Mouse (Mus musculus): ENCODE results near the gene Edil3. TPM values are rescaled to one million over a fixed set of nuclear protein-coding genes. Genes with fewer than 3 reads are reported as not detected.

Edil3 gene
- total and polyA plus RNA-seq, 3 experiments: 0.10 to 0.30 (median 0.16) TPM

DNA sequence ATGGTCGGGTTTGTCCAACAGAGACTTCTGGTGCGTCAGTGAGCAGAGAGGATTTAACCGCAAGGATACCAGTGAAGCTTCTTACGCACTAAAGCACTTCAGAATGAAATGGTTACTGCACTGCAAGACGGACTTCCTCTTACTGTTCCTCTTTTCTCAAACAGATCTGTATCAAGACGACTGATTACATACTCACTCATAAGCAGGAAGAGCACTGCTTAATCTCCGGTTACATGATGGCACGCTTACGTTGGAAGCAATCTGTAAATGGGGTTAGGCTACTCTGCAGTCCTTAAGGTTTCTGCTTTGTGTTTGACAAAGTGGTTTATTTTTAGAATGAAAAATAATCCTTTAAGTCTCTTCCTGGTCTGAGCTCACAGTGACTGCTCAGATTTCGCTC lies 7.1 kb downstream of the Edil3 start:
- Histone ChIP-seq H3K27ac (no peak overlapping the region), H3K4me3 (no peak overlapping the region), H3K79me2 (replicated peaks; ENCODE audit: control insufficient read depth, insufficient read depth, low read length) (no peaks in the 10 kb centered on the region), H3K27me3 (ENCODE audit: control insufficient read depth, insufficient read depth, low read length) (no peaks in the 10 kb centered on the region), H3K9ac (ENCODE audit: low read depth, low read length) (no peak overlapping the region), H3K4me1 (ENCODE audit: control insufficient read depth, insufficient read depth, low read length) (no peaks in the 10 kb centered on the region), H3K36me3 (ENCODE audit: control insufficient read depth, insufficient read depth, low read length) (no peaks in the 10 kb centered on the region)
- DNase-seq: no peak
- TF ChIP-seq CTCF (IDR thresholded peaks at IDR 0.05): no peak
- TF ChIP-seq POLR2A (IDR thresholded peaks at IDR 0.05; ENCODE audit: insufficient read depth, low read depth, low read length): no peak
- TF ChIP-seq EP300 (IDR thresholded peaks at IDR 0.05; ENCODE audit: insufficient read depth, low read depth, low read length): no peak
- 6% methylated on average over 10 of the region's 10 CpGs for WGBS
- intact Hi-C loops (cut with DNase I): no loop called here

DNA sequence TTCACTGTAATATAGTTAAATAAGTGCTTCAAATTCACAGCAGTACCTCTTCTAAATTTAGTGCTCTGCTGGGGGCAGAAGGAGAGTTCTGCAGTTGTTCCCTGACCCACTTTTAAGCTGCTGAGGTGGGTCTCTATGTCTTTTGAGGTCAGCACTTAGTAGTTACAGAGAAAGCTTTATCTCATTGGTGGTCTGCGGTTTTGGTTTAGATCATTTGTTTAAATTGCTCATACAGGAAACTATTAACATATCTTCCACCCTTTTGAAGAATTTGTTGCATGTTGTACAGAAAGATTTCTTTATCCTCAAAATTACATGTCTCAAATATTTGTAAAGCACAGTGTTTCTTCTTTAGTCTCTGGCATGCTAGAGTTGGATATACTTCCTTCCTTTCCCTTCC lies 12.5 kb downstream of the Edil3 start:
- no peaks in the 10 kb centered on the region for H3K4me1 ChIP-seq (ENCODE audit: control insufficient read depth, insufficient read depth, low read length)
- no peaks in the 10 kb centered on the region for H3K79me2 ChIP-seq (replicated peaks; ENCODE audit: control insufficient read depth, insufficient read depth, low read length)
- TF ChIP-seq EP300 (IDR thresholded peaks at IDR 0.05; ENCODE audit: insufficient read depth, low read depth, low read length): no peak
- no peak for TF ChIP-seq CTCF (IDR thresholded peaks at IDR 0.05)
- TF ChIP-seq POLR2A (IDR thresholded peaks at IDR 0.05; ENCODE audit: insufficient read depth, low read depth, low read length): no peak
- no peak overlapping the region for H3K9ac ChIP-seq (ENCODE audit: low read depth, low read length)
- WGBS: 62% methylated on average over 1 of the region's 1 CpGs
- no peaks in the 10 kb centered on the region for H3K27me3 ChIP-seq (ENCODE audit: control insufficient read depth, insufficient read depth, low read length)
- intact Hi-C loops (cut with DNase I): no loop called here
- DNase-seq: no peak
- H3K4me3 ChIP-seq: no peak overlapping the region
- no peak overlapping the region for H3K27ac ChIP-seq
- H3K36me3 ChIP-seq (ENCODE audit: control insufficient read depth, insufficient read depth, low read length): no peaks in the 10 kb centered on the region

DNA sequence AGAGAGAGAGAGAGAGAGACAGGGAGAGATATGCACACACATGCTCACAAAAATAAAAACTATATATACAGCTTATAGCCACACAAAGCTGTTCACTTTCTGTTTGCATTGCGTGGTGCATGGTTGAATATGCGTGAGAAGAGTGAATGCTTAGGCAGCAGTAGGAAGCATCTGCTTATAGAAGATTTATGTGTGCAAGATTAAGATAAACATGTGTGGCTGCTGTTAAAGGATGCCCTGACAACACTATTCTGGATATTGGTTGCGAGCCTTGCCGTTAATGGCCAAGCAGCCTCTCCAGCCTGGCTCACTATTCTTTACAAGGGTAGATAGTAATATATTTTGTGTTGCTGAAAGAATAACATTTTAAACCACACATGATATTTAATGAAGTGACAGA lies 28.5 kb downstream of the Edil3 start:
- Histone ChIP-seq H3K27ac (no peak overlapping the region), H3K36me3 (ENCODE audit: control insufficient read depth, insufficient read depth, low read length) (no peaks in the 10 kb centered on the region), H3K27me3 (ENCODE audit: control insufficient read depth, insufficient read depth, low read length) (no peaks in the 10 kb centered on the region), H3K4me3 (no peak overlapping the region), H3K79me2 (replicated peaks; ENCODE audit: control insufficient read depth, insufficient read depth, low read length) (no peaks in the 10 kb centered on the region), H3K4me1 (ENCODE audit: control insufficient read depth, insufficient read depth, low read length) (no peaks in the 10 kb centered on the region), H3K9ac (ENCODE audit: low read depth, low read length) (no peak overlapping the region)
- TF ChIP-seq EP300 (IDR thresholded peaks at IDR 0.05; ENCODE audit: insufficient read depth, low read depth, low read length): no peak
- no peak for TF ChIP-seq POLR2A (IDR thresholded peaks at IDR 0.05; ENCODE audit: insufficient read depth, low read depth, low read length)
- no peak for TF ChIP-seq CTCF (IDR thresholded peaks at IDR 0.05)
- intact Hi-C loops (cut with DNase I): no loop called here
- no peak for DNase-seq
- WGBS: 69% methylated on average over 4 of the region's 4 CpGs

DNA sequence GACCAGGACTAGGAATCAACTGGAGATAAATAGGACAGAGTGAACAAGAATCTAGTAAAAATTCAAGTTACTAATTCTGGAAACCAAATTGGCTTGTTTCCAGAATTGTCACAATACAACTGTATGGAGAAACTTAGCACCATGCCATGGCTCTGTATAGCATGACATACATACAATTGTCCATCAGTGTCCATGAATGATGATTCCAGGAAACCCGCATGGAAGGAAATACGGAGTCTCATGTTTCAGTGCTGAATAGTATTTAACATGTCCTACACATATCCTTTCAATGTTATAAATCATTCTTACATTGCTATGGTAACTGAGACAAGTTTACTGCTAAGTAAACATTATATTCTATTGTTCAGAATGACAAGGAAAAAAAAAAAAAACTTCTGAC lies 58.7 kb downstream of the Edil3 start:
- intact Hi-C loops (cut with DNase I): no loop called here
- no peak overlapping the region for H3K9ac ChIP-seq (ENCODE audit: low read depth, low read length)
- H3K4me1 ChIP-seq (ENCODE audit: control insufficient read depth, insufficient read depth, low read length): no peaks in the 10 kb centered on the region
- TF ChIP-seq CTCF (IDR thresholded peaks at IDR 0.05): no peak
- TF ChIP-seq EP300 (IDR thresholded peaks at IDR 0.05; ENCODE audit: insufficient read depth, low read depth, low read length): no peak
- TF ChIP-seq POLR2A (IDR thresholded peaks at IDR 0.05; ENCODE audit: insufficient read depth, low read depth, low read length): no peak
- H3K27me3 ChIP-seq (ENCODE audit: control insufficient read depth, insufficient read depth, low read length): no peaks in the 10 kb centered on the region
- H3K79me2 ChIP-seq (replicated peaks; ENCODE audit: control insufficient read depth, insufficient read depth, low read length): no peaks in the 10 kb centered on the region
- no peak overlapping the region for H3K4me3 ChIP-seq
- H3K36me3 ChIP-seq (ENCODE audit: control insufficient read depth, insufficient read depth, low read length): no peaks in the 10 kb centered on the region
- WGBS: 71% methylated on average over 2 of the region's 2 CpGs
- no peak overlapping the region for H3K27ac ChIP-seq
- no peak for DNase-seq

DNA sequence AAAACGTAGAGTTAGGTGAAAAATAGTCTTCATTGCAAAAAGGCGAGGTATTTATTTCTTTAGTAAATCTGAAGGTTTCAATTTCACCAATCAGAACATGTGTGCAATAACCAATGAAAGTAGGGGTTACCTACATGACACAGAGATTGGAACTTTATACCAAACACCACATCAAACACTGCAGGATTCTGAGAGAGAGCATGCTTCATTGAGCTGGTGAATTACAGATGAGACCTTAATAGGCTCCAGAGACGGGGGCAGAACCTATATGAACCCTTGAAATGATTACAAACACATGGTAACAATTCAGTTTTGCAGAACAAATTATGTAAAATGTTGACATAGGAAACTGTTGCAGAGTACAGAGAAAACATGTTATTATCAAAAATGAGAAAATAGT lies 69.5 kb downstream of the Edil3 start:
- Histone ChIP-seq H3K27ac (no peak overlapping the region), H3K9ac (ENCODE audit: low read depth, low read length) (no peak overlapping the region), H3K4me1 (ENCODE audit: control insufficient read depth, insufficient read depth, low read length) (no peaks in the 10 kb centered on the region), H3K36me3 (ENCODE audit: control insufficient read depth, insufficient read depth, low read length) (no peaks in the 10 kb centered on the region), H3K79me2 (replicated peaks; ENCODE audit: control insufficient read depth, insufficient read depth, low read length) (no peaks in the 10 kb centered on the region), H3K27me3 (ENCODE audit: control insufficient read depth, insufficient read depth, low read length) (no peaks in the 10 kb centered on the region), H3K4me3 (no peak overlapping the region)
- WGBS: 78% methylated on average over 3 of the region's 3 CpGs
- TF ChIP-seq CTCF (IDR thresholded peaks at IDR 0.05) (no peak), POLR2A (IDR thresholded peaks at IDR 0.05; ENCODE audit: insufficient read depth, low read depth, low read length) (no peak), EP300 (IDR thresholded peaks at IDR 0.05; ENCODE audit: insufficient read depth, low read depth, low read length) (no peak)
- no peak for DNase-seq
- intact Hi-C loops (cut with DNase I): no loop called here

DNA sequence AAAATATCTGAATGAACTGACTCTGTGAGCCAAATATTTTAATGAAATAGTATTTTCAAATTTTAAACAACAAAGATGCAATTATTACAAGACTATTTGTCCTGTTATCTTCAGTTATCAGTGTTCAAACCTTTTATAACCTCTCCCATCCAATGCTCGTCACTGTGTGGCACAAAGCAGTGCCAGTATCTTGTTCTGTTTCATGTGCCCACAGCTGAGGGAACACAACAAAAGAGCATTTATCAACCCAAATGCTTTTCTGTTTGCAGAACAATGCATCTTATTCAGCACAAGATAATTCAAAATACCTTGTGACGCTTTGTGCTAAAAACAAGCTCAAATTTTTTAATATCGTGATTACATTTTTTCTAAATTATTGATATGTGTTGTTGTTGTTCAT lies 78.8 kb downstream of the Edil3 start:
- WGBS: 79% methylated on average over 3 of the region's 3 CpGs
- no peak overlapping the region for H3K4me3 ChIP-seq
- DNase-seq: no peak
- no peaks in the 10 kb centered on the region for H3K4me1 ChIP-seq (ENCODE audit: control insufficient read depth, insufficient read depth, low read length)
- no peak overlapping the region for H3K27ac ChIP-seq
- no peak overlapping the region for H3K9ac ChIP-seq (ENCODE audit: low read depth, low read length)
- no peak for TF ChIP-seq CTCF (IDR thresholded peaks at IDR 0.05)
- no peak for TF ChIP-seq POLR2A (IDR thresholded peaks at IDR 0.05; ENCODE audit: insufficient read depth, low read depth, low read length)
- no peak for TF ChIP-seq EP300 (IDR thresholded peaks at IDR 0.05; ENCODE audit: insufficient read depth, low read depth, low read length)
- intact Hi-C loops (cut with DNase I): no loop called here
- no peaks in the 10 kb centered on the region for H3K27me3 ChIP-seq (ENCODE audit: control insufficient read depth, insufficient read depth, low read length)
- no peaks in the 10 kb centered on the region for H3K79me2 ChIP-seq (replicated peaks; ENCODE audit: control insufficient read depth, insufficient read depth, low read length)
- no peaks in the 10 kb centered on the region for H3K36me3 ChIP-seq (ENCODE audit: control insufficient read depth, insufficient read depth, low read length)

Measured in heart, adult 2 months (tissue).